Mouse (Mus musculus): ENCODE measurements around the gene Dffa. TPM values are rescaled to one million over a fixed set of nuclear protein-coding genes. Genes with fewer than 3 reads are reported as not detected.
"Not testable (repeated sequence)": the region's sequence is repeated elsewhere in the genome, so short reads cannot be mapped to it uniquely, and the experiment has no call there.

Gene Dffa
- total RNA-seq, 2 experiments from 2014 or later: 57.5 to 65.1 TPM

GRCm38 (mm10) chr4:149091364-149091763 lies 12.6 kb upstream of the Dffa start:
- intact Hi-C loops (cut with DNase I): no loop called here
- no peak for DNase-seq

DNA sequence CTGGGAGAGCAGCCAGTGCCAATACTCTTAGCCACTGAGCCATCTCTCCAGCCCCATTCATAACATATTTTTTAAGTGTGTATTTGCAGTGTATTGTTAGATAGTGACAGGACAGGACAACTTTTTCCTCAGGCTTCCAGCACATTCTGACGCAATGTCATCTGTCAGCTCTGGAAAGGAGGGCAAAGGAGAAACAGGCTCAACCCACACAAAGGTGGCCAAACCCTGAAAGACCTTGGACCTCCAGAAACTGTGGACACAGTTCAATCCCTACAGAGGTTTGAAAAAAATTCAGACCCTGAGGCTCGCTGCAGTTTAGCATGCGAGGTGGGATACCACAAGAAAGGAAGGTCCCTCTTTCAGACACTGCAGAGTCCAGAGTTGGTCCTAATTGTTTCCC lies 6.0 kb upstream of the Dffa start:
- intact Hi-C loops (cut with DNase I): no loop called here
- DNase-seq: no peak

DNA sequence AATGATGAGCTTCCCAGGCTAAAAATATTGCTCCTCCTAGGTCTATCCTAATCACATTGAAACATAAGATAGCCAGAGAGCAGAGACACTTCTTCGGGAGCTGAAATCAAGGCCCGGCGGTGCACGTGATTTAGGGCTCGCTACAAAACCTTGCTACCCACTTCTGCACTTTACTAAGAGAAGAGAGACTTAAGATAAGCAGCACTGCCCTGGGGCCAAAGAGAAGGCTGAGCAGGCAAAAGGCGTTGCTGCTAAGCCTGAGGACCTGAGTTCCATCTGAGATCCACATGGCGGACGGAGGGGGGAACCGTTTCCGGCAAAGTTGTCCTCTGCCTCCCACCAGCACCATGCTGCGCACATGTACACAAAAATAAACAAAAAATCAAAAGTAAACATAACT lies 5.4 kb upstream of the Dffa start:
- intact Hi-C loops (cut with DNase I): no loop called here
- no peak for DNase-seq

GRCm38 (mm10) chr4:149099369-149100017 lies 4.5 kb upstream of the Dffa start, which contains the start of gene Pex14:
Gene Pex14 (minus strand): TSS chr4:149099876.
- peak; percentile 84 to 85 for DNase-seq
- intact Hi-C loops (cut with DNase I): no loop called here

- DNase-seq; intact Hi-C loops (cut with DNase I): not testable (repeated sequence)
Measured at GRCm38 (mm10) chr4:149100449-149100848, 3.5 kb upstream of the Dffa start.

DNA sequence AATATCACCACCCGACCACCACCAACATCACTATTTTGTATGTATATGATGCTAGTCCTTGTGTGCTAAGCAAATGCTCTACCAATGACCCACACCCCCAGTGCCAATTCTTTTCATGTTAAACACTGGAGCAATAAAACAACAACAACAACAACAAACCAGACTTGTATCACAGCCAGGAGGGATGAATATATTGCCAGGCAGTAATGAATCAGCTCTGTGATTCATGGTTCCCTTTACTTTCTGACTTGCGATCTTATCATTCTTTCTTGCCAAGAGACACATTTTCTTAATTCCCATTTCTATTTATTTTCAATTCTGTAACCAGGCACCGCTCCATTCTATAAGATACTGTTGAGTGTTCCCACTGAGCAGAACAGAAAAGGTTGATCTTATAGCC lies 2.5 kb upstream of the Dffa start:
- intact Hi-C loops (cut with DNase I): no loop called here

GRCm38 (mm10) chr4:149119978-149120562 lies 16.1 kb downstream of the Dffa start:
- intact Hi-C loops (cut with DNase I); DNase-seq: not testable (repeated sequence)

More for the DNA sequence above, 2.5 kb upstream of the Dffa start:
- DNase-seq: no peak

DNA sequence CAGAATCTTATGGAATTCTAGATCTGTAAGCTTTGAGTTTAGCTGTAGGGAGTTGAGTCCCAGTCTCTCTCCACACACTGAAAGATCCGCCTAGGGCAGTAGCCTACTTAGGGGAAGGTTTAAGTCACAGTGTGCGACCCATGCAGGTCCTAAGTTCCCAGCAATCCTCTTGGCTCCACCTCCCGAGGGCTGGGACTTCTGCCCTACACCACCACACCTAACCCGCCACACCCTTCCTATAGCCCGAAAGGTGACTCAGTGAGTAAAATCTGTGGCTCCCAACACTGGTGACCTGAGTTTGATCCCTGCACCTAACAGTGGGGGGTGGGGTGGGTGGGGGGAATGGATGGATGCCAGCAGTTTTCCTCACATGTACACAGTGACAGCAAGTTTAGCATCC lies 19.5 kb downstream of the Dffa start:
- intact Hi-C loops (cut with DNase I): no loop called here
- DNase-seq: no peak

DNA sequence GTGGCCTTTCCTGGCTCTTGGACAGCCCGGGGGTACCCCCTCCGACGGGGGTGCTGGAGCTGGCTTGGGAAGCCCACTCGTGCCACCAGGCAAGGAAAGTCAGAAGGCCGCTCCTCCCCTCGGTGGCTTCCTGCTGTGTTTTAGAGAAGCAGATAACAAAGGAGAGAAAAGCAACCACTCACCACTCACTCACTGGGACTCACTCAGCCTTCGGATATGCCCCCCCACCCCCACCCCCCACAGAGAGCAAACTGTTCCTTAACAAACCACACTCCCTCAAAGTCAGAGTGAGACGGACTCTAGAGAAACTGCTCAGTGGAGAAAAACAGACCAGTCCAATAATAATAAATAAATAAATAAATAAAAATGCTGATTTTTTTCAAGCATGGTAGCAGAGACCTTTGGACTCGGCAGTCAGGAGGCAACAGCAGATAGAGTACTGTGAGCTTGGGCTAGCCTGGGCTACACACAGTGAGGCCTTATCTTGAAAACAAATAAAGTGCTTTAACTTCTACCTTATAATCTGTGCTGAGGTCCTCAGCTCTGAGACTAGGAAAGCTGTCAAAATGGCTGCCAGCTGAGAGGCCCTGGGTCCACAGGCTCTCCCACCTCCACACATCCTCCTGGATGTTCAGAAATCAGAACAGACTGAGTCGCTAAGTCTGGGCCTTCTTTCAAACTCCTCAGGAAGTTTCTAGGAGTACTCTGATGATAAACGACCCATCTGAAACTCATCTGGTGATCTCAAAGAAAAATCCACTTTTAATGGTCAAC lies 21.6 kb downstream of the Dffa start:
- no peak for DNase-seq
- intact Hi-C loops (cut with DNase I): no loop called here

- no peak for DNase-seq
- intact Hi-C loops (cut with DNase I): no loop called here
Measured at GRCm38 (mm10) chr4:149126115-149126509, 22.2 kb downstream of the Dffa start.

GRCm38 (mm10) chr4:149126663-149127062 lies 22.7 kb downstream of the Dffa start, which contains the start of gene Cort:
Gene Cort (minus strand): TSS chr4:149126763.
- DNase-seq: no peak
- intact Hi-C loops (cut with DNase I): no loop called here

GRCm38 (mm10) chr4:149128467-149128866 lies 24.5 kb downstream of the Dffa start:
- intact Hi-C loops (cut with DNase I): no loop called here
- no peak for DNase-seq

DNA sequence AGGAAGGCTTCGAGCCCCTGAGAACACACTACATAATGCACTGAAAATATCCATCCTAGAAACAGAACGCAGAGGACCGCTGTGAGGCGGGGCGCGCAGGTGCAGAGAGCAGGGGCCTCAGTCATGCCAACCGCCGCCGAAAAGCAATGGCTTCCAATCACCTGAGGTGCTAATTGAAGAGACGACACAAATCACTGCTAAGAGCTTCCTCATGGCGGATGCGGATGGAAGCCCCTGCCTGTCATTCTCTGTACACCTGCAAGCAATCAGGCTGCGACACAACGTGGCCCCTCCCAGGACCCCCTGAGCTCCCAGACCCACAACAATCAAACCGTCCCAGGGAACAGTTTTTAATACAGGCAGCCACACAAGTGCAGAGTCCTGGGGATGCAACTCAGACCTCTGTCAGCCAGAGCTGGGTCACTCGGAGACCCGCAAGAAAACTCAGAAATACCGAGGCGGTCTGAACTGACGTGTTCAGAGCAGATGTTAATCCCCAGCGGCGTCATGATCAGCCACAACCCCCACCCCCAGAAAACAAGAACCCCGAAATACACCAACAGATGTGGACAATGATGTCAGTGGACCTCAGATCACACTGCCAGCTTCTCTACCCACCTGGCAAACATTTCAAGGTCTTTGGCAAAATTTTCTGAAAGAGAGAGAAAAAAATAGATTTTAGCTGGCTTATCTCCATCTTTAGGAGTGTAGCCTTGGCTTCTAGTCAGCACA lies 27.2 kb downstream of the Dffa start:
- intact Hi-C loops (cut with DNase I): loop anchor here (5.0 kb wide), 1 partner anchor 429 kb away; no protein-coding TSS in a partner anchor
- no peak for DNase-seq

- intact Hi-C loops (cut with DNase I): loop anchor here (5.0 kb wide), 1 partner anchor 430 kb away; no protein-coding TSS in a partner anchor
- DNase-seq: no peak
Measured at GRCm38 (mm10) chr4:149131789-149132565, 28.0 kb downstream of the Dffa start.

- no peak for DNase-seq
- intact Hi-C loops (cut with DNase I): loop anchor here (5.0 kb wide), 1 partner anchor 431 kb away; no protein-coding TSS in a partner anchor
Measured at GRCm38 (mm10) chr4:149133395-149133794, 29.4 kb downstream of the Dffa start.

DNA sequence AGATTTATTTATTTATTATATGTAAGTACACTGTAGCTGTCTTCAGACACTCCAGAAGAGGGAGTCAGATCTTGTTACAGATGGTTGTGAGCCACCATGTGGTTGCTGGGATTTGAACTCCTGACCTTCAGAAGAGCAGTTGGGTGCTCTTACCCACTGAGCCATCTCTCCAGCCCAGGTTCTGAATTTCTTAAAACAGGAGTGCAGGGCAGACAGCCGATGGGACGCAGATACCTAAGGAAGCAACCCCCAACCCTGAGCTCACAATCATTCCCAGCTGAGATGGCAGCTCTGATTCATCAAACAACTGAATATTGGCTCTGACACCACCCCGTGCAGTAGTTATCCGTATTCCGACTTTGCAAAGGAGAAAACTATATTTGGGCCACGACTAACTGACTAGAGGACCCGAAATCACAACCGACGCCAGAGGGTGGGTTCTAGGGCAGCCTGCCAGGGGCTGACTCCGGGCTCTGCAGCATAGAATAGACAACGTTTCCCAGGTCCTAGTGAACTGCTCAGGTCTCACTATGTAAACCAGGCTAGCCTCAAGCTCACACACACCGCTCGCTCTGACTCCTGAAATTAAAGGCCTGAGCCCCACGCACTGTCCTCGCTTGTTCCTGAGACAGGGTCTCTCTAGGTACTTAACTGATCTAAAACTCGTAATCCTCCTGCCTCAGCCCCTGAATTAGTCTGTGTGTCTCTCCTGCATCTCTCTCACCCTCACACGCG lies 32.3 kb downstream of the Dffa start:
- intact Hi-C loops (cut with DNase I): no loop called here
- DNase-seq: no peak

DNA sequence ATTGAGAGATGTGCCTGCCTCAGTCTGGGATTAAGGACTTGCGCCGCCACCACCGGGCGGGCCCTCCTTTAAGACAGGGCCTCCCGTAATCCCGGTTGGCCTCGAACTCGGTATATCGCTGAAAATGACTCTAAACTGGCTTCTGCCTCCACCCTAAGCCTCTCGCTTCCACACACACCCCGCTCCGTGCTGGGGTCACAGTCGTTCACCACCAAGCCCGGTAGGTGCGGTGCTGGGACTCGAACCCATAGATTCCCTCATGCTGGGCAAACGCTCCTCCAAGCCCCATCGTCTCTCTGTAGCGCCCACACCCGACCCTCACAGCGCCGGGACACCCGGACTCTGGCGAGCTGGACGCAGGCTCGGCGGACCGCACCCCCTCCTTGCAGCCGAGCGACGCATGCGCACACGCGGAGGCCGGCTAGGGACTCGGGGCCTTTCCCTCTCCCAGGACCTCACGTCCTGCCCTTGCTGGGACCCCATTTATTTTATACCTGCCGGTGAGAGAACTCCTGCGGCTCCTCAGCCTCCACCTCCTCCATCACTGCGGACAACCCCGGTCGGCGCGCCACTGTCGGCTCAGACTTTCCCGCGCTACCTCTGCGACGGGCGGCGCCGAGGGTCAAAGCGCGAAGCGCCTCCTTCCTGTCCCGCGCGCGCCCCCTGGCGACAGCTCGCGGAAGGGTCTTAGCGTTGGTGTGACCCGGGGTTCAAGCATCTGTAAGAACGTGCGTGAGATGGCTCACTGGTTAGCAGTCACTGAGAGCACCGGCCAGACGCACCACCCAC lies 33.2 kb downstream of the Dffa start, which contains the start of gene Cenps:
Gene Cenps (minus strand): TSS at position 648 of the 789 bp plus-strand sequence.
- intact Hi-C loops (cut with DNase I): no loop called here
- peak; percentile 84 to 87 for DNase-seq

DNA sequence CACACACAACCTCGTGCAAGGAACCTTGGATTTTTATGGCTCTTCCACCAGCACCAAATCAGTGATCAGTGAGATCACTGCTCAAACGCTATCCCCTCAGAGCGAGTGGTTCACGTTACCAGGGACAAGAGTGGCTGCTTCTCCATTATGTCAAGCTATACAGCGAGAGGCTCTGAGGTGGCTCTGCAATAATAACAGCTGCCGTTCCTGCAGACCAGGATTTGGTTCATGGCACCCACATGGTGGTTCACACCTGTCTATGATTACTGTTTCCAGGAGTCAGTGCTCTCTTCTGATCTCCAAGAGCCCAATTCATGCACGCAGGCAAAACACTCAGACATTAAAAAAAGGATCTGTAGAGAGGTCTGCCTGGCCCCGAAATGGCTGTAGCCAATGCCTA lies 34.6 kb downstream of the Dffa start:
- intact Hi-C loops (cut with DNase I): no loop called here
- DNase-seq: no peak
